Comparison of ENCODE assay signal across 25 mouse cellular contexts in the genomic region with DNA sequence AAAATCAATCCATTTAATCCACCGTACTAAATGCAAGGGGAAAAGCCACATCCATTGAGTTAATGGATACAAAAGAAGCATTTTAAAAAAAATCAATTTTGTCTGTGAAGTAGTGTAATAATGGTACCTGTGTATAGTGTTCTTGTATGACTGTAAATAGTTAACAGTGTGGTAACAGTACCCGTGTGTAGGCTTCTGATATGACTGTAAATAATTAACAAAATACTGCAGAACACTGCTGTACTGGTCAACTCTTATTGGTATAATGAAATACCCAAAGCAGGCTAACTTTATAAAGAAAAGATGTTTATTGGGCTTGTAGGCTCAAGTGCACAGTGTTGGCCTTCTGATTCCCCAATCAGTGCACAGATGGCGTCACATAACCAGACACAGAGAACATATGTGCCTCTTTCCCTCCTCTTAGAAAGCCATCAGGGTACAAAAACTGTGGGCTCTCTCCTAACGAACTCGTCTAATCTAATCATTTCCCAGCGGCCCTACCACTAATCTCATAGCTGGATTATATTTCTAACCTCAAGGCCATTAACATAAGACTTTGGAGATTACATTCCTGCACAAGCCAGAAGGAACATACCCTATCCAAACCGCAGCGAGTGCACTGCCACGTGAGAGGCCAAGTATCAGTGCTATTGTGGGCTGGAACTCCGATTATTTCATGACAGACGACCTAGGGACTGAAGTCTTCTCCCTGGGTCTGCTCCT.
A peak's percentile ranks its signal among the peaks of the same experiment; 100 is the strongest.
DNase-seq lines count a peak whose midpoint lies in the region; ATAC-seq and TF ChIP-seq lines count a peak whose summit lies in the region.
"Had no signal": no experiment of that assay in that cellular context is flagged by ENCODE, and none has a peak within 500 bp of the region (broad histone marks: within the 10 kb centered on the region; RNA-seq: fewer than 3 reads in every experiment).

No protein-coding gene starts in this region.

- no peak for DNase-seq in forebrain, postnatal 0 days
- DNase-seq in layer of hippocampus, adult 9-11 months: peak; percentile 46
- no peak for DNase-seq in layer of hippocampus, adult 8-10 months (ENCODE audit: low spot score in 2 of 2)
- DNase-seq in limb, embryonic 10.5 days (ENCODE audit: low spot score): no peak
- no peak for DNase-seq in cerebellum, adult 9-11 months
- DNase-seq: adrenal gland, postnatal 25 days; cerebellum, adult 18-20 months; gastrocnemius, postnatal 10 days; heart, adult 2 months; heart, postnatal 14 days; kidney, postnatal 4 days; left cerebral cortex, postnatal 4 days; right cerebral cortex, postnatal 25 days; thymus, adult 18-20 months; thymus, postnatal 4 days had no signal

- no peak overlapping the region for H3K4me3 ChIP-seq in forebrain, embryonic 15.5 days
- no peak overlapping the region for H3K4me3 ChIP-seq in forebrain, postnatal 0 days (ENCODE audit: low read depth, low read length)
- no peak overlapping the region for H3K4me3 ChIP-seq in embryonic facial prominence, embryonic 12.5 days
- 0 out of 2 replicates have a peak overlapping the region, but pooled peaks have one; percentile 19 for H3K4me3 ChIP-seq in limb, embryonic 10.5 days
- H3K4me3 ChIP-seq: heart, adult 2 months; hindbrain, embryonic 12.5 days; kidney, embryonic 15.5 days; liver, embryonic 15.5 days; midbrain, embryonic 13.5 days; neural tube, embryonic 15.5 days; stomach, embryonic 15.5 days had no signal

- H3K36me3 ChIP-seq in forebrain, embryonic 15.5 days: no peaks in the 10 kb centered on the region
- no peaks in the 10 kb centered on the region for H3K36me3 ChIP-seq in forebrain, postnatal 0 days (ENCODE audit: insufficient read depth)
- H3K36me3 ChIP-seq in embryonic facial prominence, embryonic 12.5 days: no peaks in the 10 kb centered on the region
- no peaks in the 10 kb centered on the region for H3K36me3 ChIP-seq in limb, embryonic 10.5 days
- H3K36me3 ChIP-seq: hindbrain, embryonic 12.5 days; kidney, embryonic 15.5 days; liver, embryonic 15.5 days; midbrain, embryonic 13.5 days; neural tube, embryonic 15.5 days; stomach, embryonic 15.5 days had no signal

- H3K9ac ChIP-seq in forebrain, embryonic 15.5 days (replicated peaks): no peak overlapping the region
- H3K9ac ChIP-seq in forebrain, postnatal 0 days: no peak overlapping the region
- no peak overlapping the region for H3K9ac ChIP-seq in embryonic facial prominence, embryonic 12.5 days
- H3K9ac ChIP-seq: hindbrain, embryonic 12.5 days; kidney, embryonic 15.5 days; liver, embryonic 15.5 days; midbrain, embryonic 13.5 days; neural tube, embryonic 15.5 days; stomach, embryonic 15.5 days had no signal

- no peak overlapping the region; the same call in 1 of the 2 replicates for H3K27ac ChIP-seq in forebrain, embryonic 15.5 days (replicated peaks)
- no peak overlapping the region for H3K27ac ChIP-seq in forebrain, postnatal 0 days (ENCODE audit: low read depth, low read length)
- H3K27ac ChIP-seq in embryonic facial prominence, embryonic 12.5 days: 0 out of 2 replicates have a peak overlapping the region, but pooled peaks have one; percentile 17
- peak overlapping the region; percentile 86 for H3K27ac ChIP-seq in limb, embryonic 10.5 days
- H3K27ac ChIP-seq: heart, adult 2 months; hindbrain, embryonic 12.5 days; liver, embryonic 15.5 days; midbrain, embryonic 13.5 days; neural tube, embryonic 15.5 days; stomach, embryonic 15.5 days had no signal

- 0 out of 2 replicates have a peak, but pooled peaks have one; percentile 48 for ATAC-seq in forebrain, embryonic 15.5 days (replicated peaks)
- no peak for ATAC-seq in forebrain, postnatal 0 days
- no peak for ATAC-seq in embryonic facial prominence, embryonic 12.5 days (ENCODE audit: insufficient number of reproducible peaks, insufficient read depth, low FRiP score, low TSS enrichment)
- ATAC-seq: inflammation-experienced regulatory T-cells, adult 6 months; lung, postnatal 0 days; midbrain, embryonic 13.5 days had no signal

- H3K27me3 ChIP-seq in forebrain, embryonic 15.5 days: no peaks in the 10 kb centered on the region
- H3K27me3 ChIP-seq in forebrain, postnatal 0 days (ENCODE audit: insufficient read depth, low read length): no peaks in the 10 kb centered on the region
- peaks cover 4% of the 10 kb centered on the region; the same call in 1 of the 2 replicates for H3K27me3 ChIP-seq in embryonic facial prominence, embryonic 12.5 days
- peaks cover 45% of the 10 kb centered on the region for H3K27me3 ChIP-seq in limb, embryonic 10.5 days (ENCODE audit: low read depth, poor library complexity, severe bottlenecking)
- H3K27me3 ChIP-seq: hindbrain, embryonic 12.5 days; liver, embryonic 15.5 days; midbrain, embryonic 13.5 days; stomach, embryonic 15.5 days had no signal

- WGBS in forebrain, embryonic 15.5 days: 69% methylated on average over 11 of the region's 11 CpGs
- WGBS in forebrain, postnatal 0 days: 70% methylated on average over 11 of the region's 11 CpGs
- 71% methylated on average over 11 of the region's 11 CpGs for WGBS in embryonic facial prominence, embryonic 12.5 days
- 78% methylated on average over 11 of the region's 11 CpGs for WGBS in limb, embryonic 10.5 days

- TF ChIP-seq CTCF in forebrain, postnatal 0 days (IDR thresholded peaks at IDR 0.05; ENCODE audit: low read depth): no peak

- H3K4me1 ChIP-seq in forebrain, embryonic 15.5 days: peaks cover 24% of the 10 kb centered on the region
- no peaks in the 10 kb centered on the region for H3K4me1 ChIP-seq in forebrain, postnatal 0 days (ENCODE audit: insufficient read depth)
- H3K4me1 ChIP-seq in embryonic facial prominence, embryonic 12.5 days: no peaks in the 10 kb centered on the region; the same call in 1 of the 2 replicates
- H3K4me1 ChIP-seq in limb, embryonic 10.5 days: peaks cover 44% of the 10 kb centered on the region
- H3K4me1 ChIP-seq: liver, embryonic 15.5 days; midbrain, embryonic 13.5 days; stomach, embryonic 15.5 days had no signal

- H3K4me2 ChIP-seq in forebrain, embryonic 15.5 days (replicated peaks): no peak overlapping the region
- H3K4me2 ChIP-seq in forebrain, postnatal 0 days (ENCODE audit: low read depth): no peak overlapping the region
- no peak overlapping the region for H3K4me2 ChIP-seq in embryonic facial prominence, embryonic 12.5 days (replicated peaks)
- H3K4me2 ChIP-seq: hindbrain, embryonic 12.5 days; liver, embryonic 15.5 days; midbrain, embryonic 13.5 days; stomach, embryonic 15.5 days had no signal

- no peaks in the 10 kb centered on the region for H3K9me3 ChIP-seq in forebrain, embryonic 15.5 days
- no peaks in the 10 kb centered on the region for H3K9me3 ChIP-seq in forebrain, postnatal 0 days (ENCODE audit: low read length)
- H3K9me3 ChIP-seq in embryonic facial prominence, embryonic 12.5 days: no peaks in the 10 kb centered on the region
- no peaks in the 10 kb centered on the region for H3K9me3 ChIP-seq in limb, embryonic 10.5 days (replicated peaks)
- H3K9me3 ChIP-seq: hindbrain, embryonic 12.5 days; kidney, embryonic 15.5 days; liver, embryonic 15.5 days; midbrain, embryonic 13.5 days; neural tube, embryonic 15.5 days; stomach, embryonic 15.5 days had no signal

Comparison
In these comparisons a context has a peak if more than half of its experiments do, and no peak if none do; other contexts are left out.
1. H3K27ac ChIP-seq: peak in embryonic facial prominence, embryonic 12.5 days (single experiment) and limb, embryonic 10.5 days (single experiment); none in forebrain, embryonic 15.5 days (single experiment) and forebrain, postnatal 0 days (single experiment).